Comparison of ENCODE assay signal across 8 mouse cellular contexts in the genomic region with DNA sequence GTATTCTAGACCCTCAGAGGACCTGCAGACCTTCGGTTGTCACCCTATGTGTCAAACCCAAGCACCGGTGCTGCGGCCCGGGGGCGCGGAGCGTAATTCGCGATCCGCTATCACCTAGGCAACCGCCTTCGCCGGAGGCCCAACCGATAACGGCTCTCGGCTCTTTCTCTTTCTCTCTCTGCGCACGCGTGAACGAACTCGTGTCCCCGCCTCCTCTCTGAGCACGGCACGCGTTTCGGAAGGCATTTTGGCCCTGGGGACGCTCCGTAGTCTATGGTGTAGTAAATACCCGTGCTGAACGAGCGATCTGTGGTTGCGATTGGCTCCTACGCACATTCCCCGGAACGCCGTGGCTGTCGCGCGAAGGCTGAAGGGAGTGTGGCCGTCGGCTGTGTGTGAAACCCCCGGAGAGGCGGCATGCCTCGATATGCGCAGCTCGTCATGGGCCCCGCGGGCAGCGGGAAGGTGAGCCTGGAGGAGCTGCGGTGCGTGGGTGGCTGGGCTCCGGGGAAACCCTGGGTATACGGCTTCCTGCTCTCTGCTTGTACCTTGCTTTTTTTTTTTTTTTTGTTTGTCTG. TPM values are rescaled to one million over a fixed set of nuclear protein-coding genes. Genes with fewer than 3 reads are reported as not detected.
DNase-seq lines count a peak whose midpoint lies in the region; ATAC-seq and TF ChIP-seq lines count a peak whose summit lies in the region.

A gene (minus strand): TSS at position 173 of the 578 bp plus-strand sequence.

- H3K4me1 ChIP-seq in hindbrain, postnatal 0 days (ENCODE audit: insufficient read depth, low read length) = peaks cover 4% of the 10 kb centered on the region; the same call in 1 of the 2 replicates

- peak; percentile 100 for DNase-seq in ZHBTc4 (ENCODE audit: low read depth, low spot score)
- peak; percentile 99 for DNase-seq in gastrocnemius, adult 2 months
- DNase-seq in hindbrain, postnatal 0 days (ENCODE audit: low spot score) = peak; percentile 100
- peak; percentile 100 for DNase-seq in left cerebral cortex, adult 2 months (ENCODE audit: extremely low spot score in 1 of 2, low spot score in 2 of 2)
- DNase-seq in right cerebral cortex, adult 2 months (ENCODE audit: low spot score in 2 of 2) = peak; percentile 100
- peak; percentile 99 for DNase-seq in urinary bladder, postnatal 25 days (ENCODE audit: low spot score)

- H3K4me3 ChIP-seq in gastrocnemius, adult 2 months = peak within 1 kb of the TSS; percentile 90
- peak within 1 kb of the TSS; percentile 75 for H3K4me3 ChIP-seq in hindbrain, postnatal 0 days (ENCODE audit: low read length)
- H3K4me3 ChIP-seq in left cerebral cortex, adult 2 months = peak within 1 kb of the TSS; percentile 74

- H3K9ac ChIP-seq in hindbrain, postnatal 0 days (replicated peaks; ENCODE audit: low read length) = peak within 1 kb of the TSS; percentile 83

- intact Hi-C loops in gastrocnemius, adult 2 months (cut with DNase I) = no loop called here
- intact Hi-C loops in left cerebral cortex, adult 2 months (cut with DNase I) = loop anchor here (1.0 kb wide), 1 partner anchor 18 kb away; a partner anchor contains a TSS

- peak within 1 kb of the TSS; percentile 95 for H3K27ac ChIP-seq in gastrocnemius, adult 2 months
- peak within 1 kb of the TSS; percentile 97 for H3K27ac ChIP-seq in hindbrain, postnatal 0 days
- H3K27ac ChIP-seq in left cerebral cortex, adult 2 months = peak within 1 kb of the TSS; percentile 96

- H3K4me2 ChIP-seq in hindbrain, postnatal 0 days (ENCODE audit: low read depth, low read length) = peak within 1 kb of the TSS; percentile 70

- no peaks in the 10 kb centered on the region for H3K9me3 ChIP-seq in hindbrain, postnatal 0 days (ENCODE audit: low read length)

- peaks cover 24% of the 10 kb centered on the region for H3K36me3 ChIP-seq in hindbrain, postnatal 0 days (ENCODE audit: insufficient read depth, low read length)

- H3K27me3 ChIP-seq in hindbrain, postnatal 0 days (ENCODE audit: insufficient read depth, low read length) = no peaks in the 10 kb centered on the region

- peak; percentile 94 for ATAC-seq in common myeloid progenitor, adult 5-6 weeks (replicated peaks; ENCODE audit: low read depth, poor library complexity, severe bottlenecking)
- peak; percentile 96 for ATAC-seq in hindbrain, postnatal 0 days
- peak; percentile 96 for ATAC-seq in megakaryocyte, adult 5-6 weeks (ENCODE audit: poor library complexity, severe bottlenecking)

- no peak for TF ChIP-seq CTCF in gastrocnemius, adult 2 months (IDR thresholded peaks at IDR 0.05)
- no peak for TF ChIP-seq CTCF in hindbrain, postnatal 0 days (IDR thresholded peaks at IDR 0.05; ENCODE audit: low read depth)
- TF ChIP-seq CTCF in left cerebral cortex, adult 2 months (IDR thresholded peaks at IDR 0.05) = no peak

- WGBS in hindbrain, postnatal 0 days = under 1% methylated on average over 53 of the region's 53 CpGs

RNA-seq across cellular contexts. Expression of the gene that starts here (rescaled TPM):
- 36.5 and 37.4 TPM in 2 replicates for total RNA-seq in common myeloid progenitor, adult 5-6 weeks (2017)
- 1 to 10 TPM; 4.9 to 5.5 TPM for total RNA-seq in gastrocnemius, adult 2 months (2021)
- total RNA-seq in hindbrain, postnatal 0 days (2014; rRNA removed) = 107 and 121 TPM in 2 replicates
- 138 and 140 TPM in 2 replicates for polyA plus RNA-seq in hindbrain, postnatal 0 days (2015; fragmentation: Nextera tagmentation; extraction: Ambion mirVana)
- total RNA-seq in left cerebral cortex, adult 2 months (2021) = 10 to 100 TPM; 68.0 to 73.4 TPM
- total RNA-seq in megakaryocyte, adult 5-6 weeks (2015) = 7.2 and 7.6 TPM in 2 replicates
- total RNA-seq in megakaryocyte, adult 5-6 weeks (2017) = 9.4 and 10.5 TPM in 2 replicates

Comparison
In these comparisons a context has a peak if more than half of its experiments do, and no peak if none do; other contexts are left out.
1. Peak in every context shown above with its lines: DNase-seq, ATAC-seq, H3K4me3 ChIP-seq and H3K27ac ChIP-seq.